Mouse (Mus musculus) neural tube, embryonic 11.5 days (tissue): ENCODE data around the gene Lsm4. TPM values are rescaled to one million over a fixed set of nuclear protein-coding genes. Genes with fewer than 3 reads are reported as not detected.

Source experiments
- ATAC-seq: fragments of 200-750 bp; cut with Nextera tagmentation; 2 replicates; pipeline ENCODE4 v1.8.0; 2017; ENCODE audit warnings: moderate number of reproducible peaks, mild to moderate bottlenecking, moderate TSS enrichment, moderate library complexity; ENCODE audit not compliant: insufficient read depth, low FRiP score, low TSS enrichment
- DNase-seq: peaks from one replicate; pipeline ENCODE4 v3.0.0-alpha.2; 2015; ENCODE audit warnings: low spot score
- H3K27ac ChIP-seq: fragments of 300-500 bp; sonication (generic); 2 replicates; pipeline ENCODE4 v1.5.1; 2014; ENCODE audit warnings: low read depth, mild to moderate bottlenecking, low read length
- H3K27me3 ChIP-seq: fragments of 300-500 bp; sonication (generic); 2 replicates; pipeline ENCODE4 v1.6.1; 2014; ENCODE audit warnings: mild to moderate bottlenecking, low read length, mixed read lengths; ENCODE audit not compliant: control insufficient read depth, insufficient read depth
- H3K36me3 ChIP-seq: fragments of 300-500 bp; sonication (generic); 2 replicates; pipeline ENCODE4 v1.6.1; 2014; ENCODE audit warnings: mild to moderate bottlenecking, low read length, moderate library complexity, mixed read lengths; ENCODE audit not compliant: control insufficient read depth, insufficient read depth
- H3K4me1 ChIP-seq: fragments of 300-500 bp; sonication (generic); 2 replicates; pipeline ENCODE4 v1.6.1; 2014; ENCODE audit warnings: low read length, mixed read lengths; ENCODE audit not compliant: control insufficient read depth, insufficient read depth
- H3K4me2 ChIP-seq: fragments of 300-500 bp; sonication (generic); 2 replicates; pipeline ENCODE4 v1.6.1; 2014; ENCODE audit warnings: low read depth, mild to moderate bottlenecking, moderate library complexity
- H3K4me3 ChIP-seq: fragments of 300-500 bp; sonication (generic); 2 replicates; pipeline ENCODE4 v1.5.1; 2014; ENCODE audit warnings: low read depth, low read length
- H3K9ac ChIP-seq: fragments of 300-500 bp; sonication (generic); 2 replicates; pipeline ENCODE4 v1.6.1; 2014; ENCODE audit warnings: mild to moderate bottlenecking, low read length
- H3K9me3 ChIP-seq: fragments of 300-500 bp; sonication (generic); 2 replicates; pipeline ENCODE4 v1.6.1; 2016; ENCODE audit warnings: low read length; ENCODE audit not compliant: control insufficient read depth
- WGBS: fragments of 180-500 bp; shearing (Covaris S2); extraction: QIAGEN DNeasy Blood & Tissue Kit; methylation state at CpG from one replicate; pipeline ENCODE4 v1.1.7; 2014; 5-methylcytosine and 5-hydroxymethylcytosine counted together
- polyA plus RNA-seq: library from polyadenylated mRNA; unstranded; fragments of >200 nt; fragmentation: Nextera tagmentation; extraction: Ambion mirVana; gene quantifications from 2 replicates; pipeline ENCODE4 v1.2.1, GENCODE M21; 2014

Lsm4 gene
- polyA plus RNA-seq, 1 experiment from 2014 or later = 298 TPM

- no peak for DNase-seq
- WGBS = 67% methylated on average over 9 of the region's 9 CpGs
- H3K36me3 ChIP-seq = no peaks in the 10 kb centered on the region
Observed at GRCm38 (mm10) chr8:70719796-70720270, 46.8 kb downstream of the Lsm4 start.

GRCm38 (mm10) chr8:70720739-70721138 lies 47.7 kb downstream of the Lsm4 start:
- Histone ChIP-seq H3K27me3 (no peaks in the 10 kb centered on the region), H3K9me3 (no peaks in the 10 kb centered on the region), H3K9ac (no peak overlapping the region), H3K4me1 (no peaks in the 10 kb centered on the region), H3K36me3 (no peaks in the 10 kb centered on the region), H3K27ac (no peak overlapping the region), H3K4me3 (no peak overlapping the region), H3K4me2 (no peak overlapping the region)
- DNase-seq (peak; percentile 79), ATAC-seq (0 out of 2 replicates have a peak, but pooled peaks have one; percentile 42)
- WGBS = 6% methylated on average over 3 of the region's 3 CpGs

More at GRCm38 (mm10) chr8:70719796-70720270, 46.8 kb downstream of the Lsm4 start:
- no peak overlapping the region for H3K4me3 ChIP-seq
- H3K4me2 ChIP-seq = no peak overlapping the region
- H3K4me1 ChIP-seq = no peaks in the 10 kb centered on the region
- no peak overlapping the region for H3K27ac ChIP-seq
- H3K27me3 ChIP-seq = no peaks in the 10 kb centered on the region
- no peaks in the 10 kb centered on the region for H3K9me3 ChIP-seq
- no peak for ATAC-seq
- H3K9ac ChIP-seq = no peak overlapping the region

- no peak overlapping the region for H3K9ac ChIP-seq
- 82% methylated on average over 8 of the region's 8 CpGs for WGBS
- no peaks in the 10 kb centered on the region for H3K9me3 ChIP-seq
- H3K27me3 ChIP-seq = 0 out of 2 replicates have a peak, but pooled peaks cover under 1% of the 10 kb centered on the region
- H3K27ac ChIP-seq = no peak overlapping the region
- ATAC-seq (no peak), DNase-seq (no peak)
- no peak overlapping the region for H3K4me2 ChIP-seq
- H3K36me3 ChIP-seq = no peaks in the 10 kb centered on the region
- H3K4me1 ChIP-seq = no peaks in the 10 kb centered on the region
- no peak overlapping the region for H3K4me3 ChIP-seq
Observed at GRCm38 (mm10) chr8:70721601-70722000, 48.6 kb downstream of the Lsm4 start.

- H3K27me3 ChIP-seq = peaks cover 4% of the 10 kb centered on the region
- no peak within 1 kb of the TSS for H3K9ac ChIP-seq
- ATAC-seq (no peak), DNase-seq (no peak)
- no peak within 1 kb of the TSS for H3K27ac ChIP-seq
- H3K36me3 ChIP-seq = no peaks in the 10 kb centered on the region
- H3K4me2 ChIP-seq = no peak within 1 kb of the TSS
- WGBS = 56% methylated on average over 7 of the region's 7 CpGs
- H3K4me1 ChIP-seq = no peaks in the 10 kb centered on the region
- H3K4me3 ChIP-seq = no peak within 1 kb of the TSS
- no peaks in the 10 kb centered on the region for H3K9me3 ChIP-seq
Observed at GRCm38 (mm10) chr8:70723486-70724210, 50.6 kb downstream of the Lsm4 start, which contains the start of gene Pde4c. Pde4c (plus strand) TSS chr8:70723720.

- H3K4me3 ChIP-seq = no peak overlapping the region
- H3K9me3 ChIP-seq = no peaks in the 10 kb centered on the region
- WGBS = 80% methylated on average over 12 of the region's 12 CpGs
- DNase-seq (no peak), ATAC-seq (no peak)
- H3K4me2 ChIP-seq = no peak overlapping the region
- no peak overlapping the region for H3K9ac ChIP-seq
- no peak overlapping the region for H3K27ac ChIP-seq
- H3K4me1 ChIP-seq = no peaks in the 10 kb centered on the region
- no peaks in the 10 kb centered on the region for H3K36me3 ChIP-seq
- H3K27me3 ChIP-seq = peaks cover 10% of the 10 kb centered on the region
Observed at GRCm38 (mm10) chr8:70724216-70724615, 51.2 kb downstream of the Lsm4 start.

- Histone ChIP-seq H3K9ac (no peak overlapping the region), H3K36me3 (no peaks in the 10 kb centered on the region), H3K4me2 (no peak overlapping the region), H3K27me3 (peaks cover 24% of the 10 kb centered on the region), H3K27ac (no peak overlapping the region), H3K4me3 (no peak overlapping the region), H3K9me3 (no peaks in the 10 kb centered on the region), H3K4me1 (no peaks in the 10 kb centered on the region)
- ATAC-seq (no peak), DNase-seq (no peak)
- WGBS = 29% methylated on average over 14 of the region's 14 CpGs
Observed at GRCm38 (mm10) chr8:70725792-70726447, 52.9 kb downstream of the Lsm4 start.

- no peak overlapping the region for H3K9ac ChIP-seq
- no peaks in the 10 kb centered on the region for H3K36me3 ChIP-seq
- no peaks in the 10 kb centered on the region for H3K4me1 ChIP-seq
- H3K4me2 ChIP-seq = no peak overlapping the region
- WGBS = 47% methylated on average over 11 of the region's 11 CpGs
- ATAC-seq = no peak
- H3K9me3 ChIP-seq = no peaks in the 10 kb centered on the region
- no peak overlapping the region for H3K4me3 ChIP-seq
- no peak overlapping the region for H3K27ac ChIP-seq
- DNase-seq = no peak
- H3K27me3 ChIP-seq = peaks cover 24% of the 10 kb centered on the region
Observed at GRCm38 (mm10) chr8:70726721-70727120, 53.7 kb downstream of the Lsm4 start.
